Mouse (Mus musculus) small intestine, adult 10 weeks (tissue): ENCODE data around the gene Trim52. TPM values are rescaled to one million over a fixed set of nuclear protein-coding genes. Genes with fewer than 3 reads are reported as not detected.

Experiments
- polyA plus RNA-seq: library from polyadenylated mRNA; stranded (reverse); fragments of 350-450 nt; fragmentation: Illumina TruSeq; extraction: RNeasy Lipid Tissue Mini Kit (QIAGEN cat#74804); gene quantifications from one replicate; pipeline ENCODE4 v1.2.3, GENCODE M21; 2014; ENCODE audit warnings: low replicate concordance

Trim52 gene
- polyA plus RNA-seq: not detected

DNA sequence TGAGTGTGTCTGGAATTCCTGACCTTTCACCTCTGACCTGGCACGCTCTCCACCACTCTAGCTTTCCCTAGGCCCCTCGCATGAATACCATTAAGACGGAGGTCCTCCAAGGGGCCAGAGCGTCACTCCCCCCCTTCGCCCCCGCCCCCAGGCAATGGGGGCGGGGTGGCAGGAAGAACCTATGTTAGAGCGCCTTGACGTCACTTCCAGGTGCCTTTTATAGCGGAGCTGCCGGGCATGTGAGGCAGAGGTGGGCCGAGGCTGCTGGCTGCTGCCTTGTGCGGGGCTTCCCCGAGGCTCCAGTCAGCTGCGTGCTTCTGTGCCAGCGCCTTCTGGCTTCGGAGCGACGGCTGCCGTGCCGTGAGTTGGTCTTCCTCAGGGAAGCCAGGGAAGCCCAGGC, at the start of gene Trim52:
Trim52 (plus strand) TSS at position 219 of the 400 bp plus-strand sequence.

Other genes with a start within 250 kb of the Trim52 start
- 10.4 TPM for gene Spry2, start 209.4 kb upstream of the Trim52 start, polyA plus RNA-seq